Mouse (Mus musculus) cerebellum, adult 2 months (tissue): ENCODE data around the gene Abt1. TPM values are rescaled to one million over a fixed set of nuclear protein-coding genes. Genes with fewer than 3 reads are reported as not detected.

Experiments
- DNase-seq, 2 experiments: peaks; one replicate each; pipeline ENCODE4 v3.0.0; 2021
- H3K27ac ChIP-seq: fragments of 200-500 bp; 2 replicates; pipeline ENCODE4 v1.5.1; 2012; ENCODE audit warnings: low read length, control low read depth, inconsistent platforms; ENCODE audit not compliant: insufficient read depth
- H3K27me3 ChIP-seq: fragments of 200-500 bp; 2 replicates; pipeline ENCODE4 v1.6.1; 2012; ENCODE audit warnings: inconsistent platforms, mild to moderate bottlenecking, low read length, moderate library complexity; ENCODE audit not compliant: control insufficient read depth, insufficient read depth
- H3K4me1 ChIP-seq: fragments of 200-500 bp; 2 replicates; pipeline ENCODE4 v1.6.1; 2011; ENCODE audit warnings: low read length; ENCODE audit not compliant: control insufficient read depth, insufficient read depth
- H3K4me3 ChIP-seq: fragments of 200-500 bp; replicated peaks from 2 replicates; pipeline ENCODE3; 2011; ENCODE audit warnings: mild to moderate bottlenecking, low read depth, low read length, control low read depth; ENCODE audit not compliant: insufficient read depth
- CTCF ChIP-seq: fragments of 200-500 bp; IDR thresholded peaks from 2 replicates; pipeline ENCODE4 v1.5.1; 2011; ENCODE audit warnings: low read depth, mild to moderate bottlenecking, control low read depth, low read length, moderate library complexity, borderline replicate concordance; ENCODE audit not compliant: insufficient read depth
- POLR2A ChIP-seq: fragments of 200-500 bp; IDR thresholded peaks from 2 replicates; pipeline ENCODE4 v1.6.1; 2011; ENCODE audit warnings: low read length, control low read depth, borderline replicate concordance; ENCODE audit not compliant: insufficient read depth
- WGBS: fragments of 180-500 bp; shearing (Covaris S2); methylation state at CpG from one replicate; pipeline ENCODE4 v1.1.7; 2018; 5-methylcytosine and 5-hydroxymethylcytosine counted together
- polyA plus RNA-seq: library from polyadenylated mRNA; depleted of rRNA; stranded (reverse); fragments of >200 nt; gene quantifications from 2 replicates; pipeline ENCODE4 v1.2.3, GENCODE M21; 2012

The Abt1 gene
- polyA plus RNA-seq, 1 experiment = 10.7 TPM

- no peak overlapping the region for H3K27ac ChIP-seq
- under 1% methylated on average over 32 of the region's 32 CpGs for WGBS
- peak; percentile 53 to 67 for DNase-seq
Observed at GRCm38 (mm10) chr13:23436861-23437822, 13.5 kb upstream of the Abt1 start.

GRCm38 (mm10) chr13:23436231-23436661 lies 12.6 kb upstream of the Abt1 start:
- 2% methylated on average over 11 of the region's 11 CpGs for WGBS
- H3K4me1 ChIP-seq = no peaks in the 10 kb centered on the region
- H3K4me3 ChIP-seq = no peak overlapping the region
- TF ChIP-seq POLR2A = no peak
- no peak for TF ChIP-seq CTCF
- no peaks in the 10 kb centered on the region for H3K27me3 ChIP-seq
- DNase-seq = peak; percentile 47 to 56
- H3K27ac ChIP-seq = no peak overlapping the region

More at GRCm38 (mm10) chr13:23436861-23437822, 13.5 kb upstream of the Abt1 start:
- TF ChIP-seq POLR2A = no peak
- Histone ChIP-seq H3K4me3 (peak overlapping the region; percentile 67), H3K4me1 (no peaks in the 10 kb centered on the region), H3K27me3 (no peaks in the 10 kb centered on the region)

- WGBS = 6% methylated on average over 12 of the region's 12 CpGs
- TF ChIP-seq CTCF = no peak
- TF ChIP-seq POLR2A = no peak
- no peak overlapping the region for H3K27ac ChIP-seq
- H3K4me3 ChIP-seq = peak overlapping the region; percentile 50
- no peaks in the 10 kb centered on the region for H3K27me3 ChIP-seq
- no peak for DNase-seq
- no peaks in the 10 kb centered on the region for H3K4me1 ChIP-seq
Observed at GRCm38 (mm10) chr13:23435676-23436075, 12.0 kb upstream of the Abt1 start.

- no peak for TF ChIP-seq POLR2A
- TF ChIP-seq CTCF = no peak
- DNase-seq = no peak
- WGBS = 37% methylated on average over 4 of the region's 4 CpGs
- Histone ChIP-seq H3K4me3 (no peak overlapping the region), H3K4me1 (no peaks in the 10 kb centered on the region), H3K27ac (no peak overlapping the region), H3K27me3 (no peaks in the 10 kb centered on the region)
Observed at GRCm38 (mm10) chr13:23435241-23435640, 11.6 kb upstream of the Abt1 start.

GRCm38 (mm10) chr13:23434426-23434825 lies 10.8 kb upstream of the Abt1 start:
- H3K4me1 ChIP-seq = no peaks in the 10 kb centered on the region
- no peak for DNase-seq
- TF ChIP-seq POLR2A (no peak), CTCF (no peak)
- no peaks in the 10 kb centered on the region for H3K27me3 ChIP-seq
- H3K27ac ChIP-seq = no peak overlapping the region
- WGBS = 51% methylated on average over 7 of the region's 7 CpGs
- H3K4me3 ChIP-seq = no peak overlapping the region

GRCm38 (mm10) chr13:23433801-23434200 lies 10.1 kb upstream of the Abt1 start:
- H3K4me1 ChIP-seq = no peaks in the 10 kb centered on the region
- H3K27ac ChIP-seq = no peak overlapping the region
- 36% methylated on average over 5 of the region's 5 CpGs for WGBS
- H3K4me3 ChIP-seq = no peak overlapping the region
- DNase-seq = no peak
- no peak for TF ChIP-seq POLR2A
- no peak for TF ChIP-seq CTCF
- no peaks in the 10 kb centered on the region for H3K27me3 ChIP-seq

- TF ChIP-seq POLR2A (no peak), CTCF (no peak)
- 3% methylated on average over 5 of the region's 5 CpGs for WGBS
Observed at GRCm38 (mm10) chr13:23433206-23433605, 9.5 kb upstream of the Abt1 start.

More at GRCm38 (mm10) chr13:23433206-23433605, 9.5 kb upstream of the Abt1 start:
- Histone ChIP-seq H3K4me1 (no peaks in the 10 kb centered on the region), H3K27ac (no peak overlapping the region), H3K27me3 (no peaks in the 10 kb centered on the region), H3K4me3 (no peak overlapping the region)
- no peak for DNase-seq
